Mouse (Mus musculus): ENCODE data around the gene Lrfn1. TPM values are rescaled to one million over a fixed set of nuclear protein-coding genes. Genes with fewer than 3 reads are reported as not detected.
"Not testable (repeated sequence)": the region's sequence is repeated elsewhere in the genome, so short reads cannot be mapped to it uniquely, and the experiment has no call there.

Lrfn1 gene
- polyA plus RNA-seq, 1 experiment = 2.7 TPM

DNA sequence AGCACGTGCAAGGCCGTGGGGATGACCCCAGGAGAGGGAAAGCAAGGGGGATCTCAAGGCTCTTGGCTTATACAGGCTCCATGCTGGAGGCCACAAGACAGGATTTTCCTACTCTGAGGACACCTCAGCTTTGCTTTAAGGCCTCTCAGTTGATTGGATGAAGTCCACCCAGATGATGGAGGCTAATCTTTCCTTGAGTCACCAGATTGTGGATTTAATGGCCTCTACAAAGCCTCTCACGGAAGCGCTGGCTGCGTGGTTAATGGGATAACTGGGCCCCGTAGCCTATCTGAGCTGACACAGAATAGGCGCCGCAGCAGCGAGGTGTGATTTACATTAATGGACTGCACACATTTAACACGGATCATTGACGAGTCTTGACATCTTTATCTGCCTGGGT lies 43.6 kb downstream of the Lrfn1 start:
- Histone ChIP-seq H3K27me3 (ENCODE audit: control insufficient read depth, insufficient read depth, low read length) (no peaks in the 10 kb centered on the region), H3K4me1 (ENCODE audit: control insufficient read depth, insufficient read depth, insufficient read length) (no peaks in the 10 kb centered on the region), H3K36me3 (ENCODE audit: control insufficient read depth, insufficient read depth, low read length) (no peaks in the 10 kb centered on the region), H3K27ac (ENCODE audit: insufficient read depth, low read length) (no peak overlapping the region), H3K4me3 (ENCODE audit: extremely low read depth, insufficient read depth, insufficient read length) (no peak overlapping the region)
- 89% methylated on average over 11 of the region's 11 CpGs for WGBS
- no peak for TF ChIP-seq CTCF (IDR thresholded peaks at IDR 0.05; ENCODE audit: extremely low read depth, insufficient read depth, insufficient read length, insufficient replicate concordance)
- TF ChIP-seq POLR2A (IDR thresholded peaks at IDR 0.05; ENCODE audit: low read depth, low read length) = no peak
- no peak for DNase-seq (ENCODE audit: low read depth in 1 of 2, low spot score in 2 of 2)

DNA sequence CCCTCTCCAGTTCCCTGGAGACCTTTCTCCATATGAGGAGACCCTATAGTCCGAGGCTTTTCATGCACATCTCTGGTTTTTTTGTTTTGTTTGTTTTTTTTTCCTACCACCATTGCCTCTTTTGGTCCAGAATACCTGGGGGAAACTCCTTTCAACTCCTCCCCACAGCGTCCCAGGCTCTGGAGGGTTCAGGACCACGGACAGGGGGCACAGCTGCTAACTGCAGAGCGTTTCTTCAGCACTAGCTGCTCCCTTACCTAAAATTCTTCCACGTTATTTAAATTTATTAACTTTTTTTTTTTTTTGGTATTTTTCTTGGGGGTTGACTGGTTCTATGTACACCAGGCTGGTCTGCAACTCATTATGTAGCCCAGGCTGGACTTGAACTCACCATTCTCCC lies 53.8 kb downstream of the Lrfn1 start:
- no peak for DNase-seq (ENCODE audit: low read depth in 1 of 2, low spot score in 2 of 2)
- no peaks in the 10 kb centered on the region for H3K36me3 ChIP-seq (ENCODE audit: control insufficient read depth, insufficient read depth, low read length)
- WGBS = 7% methylated on average over 5 of the region's 5 CpGs
- no peaks in the 10 kb centered on the region for H3K4me1 ChIP-seq (ENCODE audit: control insufficient read depth, insufficient read depth, insufficient read length)
- no peak overlapping the region for H3K4me3 ChIP-seq (ENCODE audit: extremely low read depth, insufficient read depth, insufficient read length)
- TF ChIP-seq POLR2A (IDR thresholded peaks at IDR 0.05; ENCODE audit: low read depth, low read length) = no peak
- TF ChIP-seq CTCF (IDR thresholded peaks at IDR 0.05; ENCODE audit: extremely low read depth, insufficient read depth, insufficient read length, insufficient replicate concordance) = no peak
- H3K27ac ChIP-seq (ENCODE audit: insufficient read depth, low read length) = no peak overlapping the region
- H3K27me3 ChIP-seq (ENCODE audit: control insufficient read depth, insufficient read depth, low read length) = no peaks in the 10 kb centered on the region

GRCm38 (mm10) chr7:28509121-28509520 lies 57.3 kb downstream of the Lrfn1 start:
- not testable (repeated sequence) for H3K4me1 ChIP-seq (ENCODE audit: control insufficient read depth, insufficient read depth, insufficient read length); H3K36me3 ChIP-seq (ENCODE audit: control insufficient read depth, insufficient read depth, low read length); DNase-seq (ENCODE audit: low read depth in 1 of 2, low spot score in 2 of 2); H3K27ac ChIP-seq (ENCODE audit: insufficient read depth, low read length); H3K4me3 ChIP-seq (ENCODE audit: extremely low read depth, insufficient read depth, insufficient read length); H3K27me3 ChIP-seq (ENCODE audit: control insufficient read depth, insufficient read depth, low read length)
- 92% methylated on average over 2 of the region's 2 CpGs for WGBS

- not testable (repeated sequence) for H3K4me1 ChIP-seq (ENCODE audit: control insufficient read depth, insufficient read depth, insufficient read length); DNase-seq (ENCODE audit: low read depth in 1 of 2, low spot score in 2 of 2); H3K4me3 ChIP-seq (ENCODE audit: extremely low read depth, insufficient read depth, insufficient read length); H3K27ac ChIP-seq (ENCODE audit: insufficient read depth, low read length); H3K27me3 ChIP-seq (ENCODE audit: control insufficient read depth, insufficient read depth, low read length); H3K36me3 ChIP-seq (ENCODE audit: control insufficient read depth, insufficient read depth, low read length)
- 61% methylated on average over 8 of the region's 8 CpGs for WGBS
Observed at GRCm38 (mm10) chr7:28510405-28510974, 58.7 kb downstream of the Lrfn1 start, which contains the start of gene Ifnl2. Gene Ifnl2 (minus strand): TSS chr7:28510455.

DNA sequence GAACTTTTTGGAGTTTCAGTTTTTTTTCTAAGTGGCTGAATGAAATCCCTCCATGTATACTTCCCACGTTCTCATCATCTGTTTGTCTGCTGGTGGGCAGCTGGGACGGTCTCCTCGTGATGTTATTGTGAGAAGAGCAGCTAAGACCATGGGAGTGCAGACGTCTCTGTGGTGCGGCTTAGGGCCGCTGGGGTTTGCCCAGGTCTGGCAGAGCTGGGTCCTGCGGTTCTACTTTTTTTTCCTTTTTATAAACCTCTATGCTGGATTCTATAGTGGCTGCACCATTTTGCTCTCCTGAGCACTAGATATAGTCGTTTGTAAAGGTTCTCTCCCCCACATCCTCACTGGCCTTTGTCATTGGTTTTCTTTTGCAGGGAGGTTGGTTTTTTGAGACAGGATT lies 59.7 kb downstream of the Lrfn1 start:
- Histone ChIP-seq H3K27me3 (ENCODE audit: control insufficient read depth, insufficient read depth, low read length) (no peaks in the 10 kb centered on the region), H3K36me3 (ENCODE audit: control insufficient read depth, insufficient read depth, low read length) (no peaks in the 10 kb centered on the region), H3K27ac (ENCODE audit: insufficient read depth, low read length) (no peak overlapping the region), H3K4me3 (ENCODE audit: extremely low read depth, insufficient read depth, insufficient read length) (no peak overlapping the region), H3K4me1 (ENCODE audit: control insufficient read depth, insufficient read depth, insufficient read length) (no peaks in the 10 kb centered on the region)
- no peak for DNase-seq (ENCODE audit: low read depth in 1 of 2, low spot score in 2 of 2)
- no peak for TF ChIP-seq CTCF (IDR thresholded peaks at IDR 0.05; ENCODE audit: extremely low read depth, insufficient read depth, insufficient read length, insufficient replicate concordance)
- TF ChIP-seq POLR2A (IDR thresholded peaks at IDR 0.05; ENCODE audit: low read depth, low read length) = no peak
- 79% methylated on average over 8 of the region's 8 CpGs for WGBS

Other genes with a start within 250 kb of the Lrfn1 start
- 2.4 and 3.5 TPM in 2 replicates for gene Eid2, start 184.1 kb upstream of the Lrfn1 start, polyA plus RNA-seq (2012; rRNA removed)
- gene Eid2b, start 174.2 kb upstream of the Lrfn1 start, polyA plus RNA-seq (2012; rRNA removed) = 4.1 and 9.3 TPM in 2 replicates
- gene Selenov, start 160.8 kb upstream of the Lrfn1 start, polyA plus RNA-seq (2012; rRNA removed) = not detected in 2 replicates
- gene Dll3, start 149.7 kb upstream of the Lrfn1 start, polyA plus RNA-seq (2012; rRNA removed) = not detected in 2 replicates
- gene Timm50, start 139.9 kb upstream of the Lrfn1 start, polyA plus RNA-seq (2012; rRNA removed) = 37.9 and 45.7 TPM in 2 replicates
- gene Supt5, start 113.2 kb upstream of the Lrfn1 start, polyA plus RNA-seq (2012; rRNA removed) = 112 and 120 TPM in 2 replicates
- 1,505 and 1,761 TPM in 2 replicates for gene Rps16, start 101.3 kb upstream of the Lrfn1 start, polyA plus RNA-seq (2012; rRNA removed)
- gene Plekhg2, start 79.4 kb upstream of the Lrfn1 start, polyA plus RNA-seq (2012; rRNA removed) = 64.0 and 66.4 TPM in 2 replicates
- 106 and 138 TPM in 2 replicates for gene Zfp36, start 71.7 kb upstream of the Lrfn1 start, polyA plus RNA-seq (2012; rRNA removed)
- 26.6 and 31.5 TPM in 2 replicates for gene Med29, start 59.3 kb upstream of the Lrfn1 start, polyA plus RNA-seq (2012; rRNA removed)
- 85.1 and 88.6 TPM in 2 replicates for gene Paf1, start 59.0 kb upstream of the Lrfn1 start, polyA plus RNA-seq (2012; rRNA removed)
- gene Gmfg, start 14.5 kb upstream of the Lrfn1 start, polyA plus RNA-seq (2012; rRNA removed) = 43.1 and 46.2 TPM in 2 replicates
- gene Ifnl2, start 58.5 kb downstream of the Lrfn1 start, polyA plus RNA-seq (2012; rRNA removed) = not detected in 2 replicates
- not detected in 2 replicates for gene Ifnl3, start 70.9 kb downstream of the Lrfn1 start, polyA plus RNA-seq (2012; rRNA removed)
- 3,549 and 8,446 TPM in 2 replicates for gene Sycn, start 88.9 kb downstream of the Lrfn1 start, polyA plus RNA-seq (2012; rRNA removed)
- gene Nccrp1, start 95.3 kb downstream of the Lrfn1 start, polyA plus RNA-seq (2012; rRNA removed) = 0.81 and 1.0 TPM in 2 replicates
- 48.2 and 68.2 TPM in 2 replicates for gene Samd4b, start 146.2 kb downstream of the Lrfn1 start, polyA plus RNA-seq (2012; rRNA removed)
- 13.2 and 17.6 TPM in 2 replicates for gene Pak4, start 146.2 kb downstream of the Lrfn1 start, polyA plus RNA-seq (2012; rRNA removed)
- not detected in 2 replicates for gene Acp7, start 179.4 kb downstream of the Lrfn1 start, polyA plus RNA-seq (2012; rRNA removed)
- gene Fbxo27, start 240.9 kb downstream of the Lrfn1 start, polyA plus RNA-seq (2012; rRNA removed) = 3.7 and 4.7 TPM in 2 replicates